In the genomic region with DNA sequence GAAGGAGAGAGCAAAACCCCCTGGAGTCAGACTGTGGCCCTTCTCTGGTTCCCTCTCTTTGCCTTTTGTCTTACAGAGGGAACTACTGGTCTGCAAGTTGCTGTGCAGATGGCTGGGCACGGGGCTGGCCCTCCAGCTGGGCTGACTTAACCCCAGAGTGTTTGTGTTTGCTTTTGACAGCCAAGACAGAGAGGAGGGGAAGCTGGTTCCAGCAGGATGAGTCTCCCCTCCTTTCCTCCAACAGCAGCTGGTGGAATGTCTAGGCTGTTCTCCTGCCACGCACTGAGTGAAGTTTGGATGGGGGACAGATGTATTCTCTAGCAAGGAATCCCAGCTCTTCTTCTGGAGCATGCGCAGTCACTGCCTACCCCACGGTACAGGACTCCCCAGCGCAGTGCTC, we compare ENCODE assay signal across 10 mouse cellular contexts. TPM values are rescaled to one million over a fixed set of nuclear protein-coding genes. Genes with fewer than 3 reads are reported as not detected.
A peak's percentile ranks its signal among the peaks of the same experiment; 100 is the strongest.
DNase-seq lines count a peak whose midpoint lies in the region; ATAC-seq and TF ChIP-seq lines count a peak whose summit lies in the region.
"Had no signal": no experiment of that assay in that cellular context is flagged by ENCODE, and none has a peak within 500 bp of the region (broad histone marks: within the 10 kb centered on the region; RNA-seq: fewer than 3 reads in every experiment).

No protein-coding gene starts in this region.

- H3K4me2 ChIP-seq in hindbrain, postnatal 0 days (ENCODE audit: low read depth, low read length): no peak overlapping the region
- no peak overlapping the region for H3K4me2 ChIP-seq in hindbrain, embryonic 16.5 days (ENCODE audit: low read length)
- no peak overlapping the region; the same call in 1 of the 2 replicates for H3K4me2 ChIP-seq in embryonic facial prominence, embryonic 11.5 days (ENCODE audit: low read depth, low read length)
- H3K4me2 ChIP-seq: liver, embryonic 13.5 days had no signal

- H3K27me3 ChIP-seq in hindbrain, postnatal 0 days (ENCODE audit: insufficient read depth, low read length): no peaks in the 10 kb centered on the region; the same call in 1 of the 2 replicates
- H3K27me3 ChIP-seq in hindbrain, embryonic 16.5 days (replicated peaks; ENCODE audit: control insufficient read depth, insufficient read depth, low read length): peaks cover 2% of the 10 kb centered on the region; the same call in 1 of the 2 replicates
- H3K27me3 ChIP-seq in embryonic facial prominence, embryonic 11.5 days (ENCODE audit: control insufficient read depth, insufficient read depth, low read length): no peaks in the 10 kb centered on the region
- H3K27me3 ChIP-seq: liver, embryonic 13.5 days had no signal

- TF ChIP-seq CTCF in hindbrain, postnatal 0 days (IDR thresholded peaks at IDR 0.05; ENCODE audit: low read depth): no peak
- TF ChIP-seq CTCF in brain, embryonic 14.5 days (IDR thresholded peaks at IDR 0.05; ENCODE audit: borderline replicate concordance, extremely low read depth, insufficient read depth, insufficient read length): no peak

- H3K9ac ChIP-seq in hindbrain, postnatal 0 days (replicated peaks; ENCODE audit: low read length): no peak overlapping the region
- no peak overlapping the region for H3K9ac ChIP-seq in hindbrain, embryonic 16.5 days (ENCODE audit: low read depth, low read length)
- 0 out of 2 replicates have a peak overlapping the region, but pooled peaks have one; percentile 11 for H3K9ac ChIP-seq in embryonic facial prominence, embryonic 11.5 days (replicated peaks; ENCODE audit: low read length)
- H3K9ac ChIP-seq: liver, embryonic 13.5 days had no signal

- no peaks in the 10 kb centered on the region for H3K36me3 ChIP-seq in hindbrain, postnatal 0 days (ENCODE audit: insufficient read depth, low read length)
- H3K36me3 ChIP-seq in hindbrain, embryonic 16.5 days (ENCODE audit: control insufficient read depth, insufficient read depth, low read length): no peaks in the 10 kb centered on the region
- H3K36me3 ChIP-seq in embryonic facial prominence, embryonic 11.5 days (replicated peaks; ENCODE audit: control insufficient read depth, insufficient read depth, low read depth, low read length): no peaks in the 10 kb centered on the region
- H3K36me3 ChIP-seq: liver, embryonic 13.5 days had no signal

- no peak for ATAC-seq in hindbrain, postnatal 0 days
- ATAC-seq in hindbrain, embryonic 16.5 days: no peak
- 0 out of 2 replicates have a peak, but pooled peaks have one; percentile 29 for ATAC-seq in embryonic facial prominence, embryonic 11.5 days (replicated peaks; ENCODE audit: insufficient number of reproducible peaks, low FRiP score, low TSS enrichment, low read depth)

- no peak overlapping the region for H3K4me3 ChIP-seq in hindbrain, postnatal 0 days (ENCODE audit: low read length)
- no peak overlapping the region for H3K4me3 ChIP-seq in hindbrain, embryonic 16.5 days (ENCODE audit: low read length)
- H3K4me3 ChIP-seq in embryonic facial prominence, embryonic 11.5 days (ENCODE audit: low read depth, low read length): no peak overlapping the region
- H3K4me3 ChIP-seq: layer of hippocampus, adult 2 months; liver, embryonic 13.5 days had no signal

- no peak for TF ChIP-seq POLR2A in brain, embryonic 14.5 days (IDR thresholded peaks at IDR 0.05; ENCODE audit: borderline replicate concordance, extremely low read depth, insufficient read depth, insufficient read length, poor library complexity, severe bottlenecking)

- no peak overlapping the region for H3K27ac ChIP-seq in hindbrain, postnatal 0 days
- H3K27ac ChIP-seq in hindbrain, embryonic 16.5 days (ENCODE audit: low read depth, low read length): no peak overlapping the region
- H3K27ac ChIP-seq in embryonic facial prominence, embryonic 11.5 days (replicated peaks; ENCODE audit: low read depth, low read length): peak overlapping the region; percentile 32; the same call in 1 of the 2 replicates
- H3K27ac ChIP-seq: layer of hippocampus, adult 2 months; liver, embryonic 13.5 days had no signal

- 64% methylated on average over 5 of the region's 5 CpGs for WGBS in hindbrain, postnatal 0 days
- 57% methylated on average over 5 of the region's 5 CpGs for WGBS in hindbrain, embryonic 16.5 days
- 60% methylated on average over 5 of the region's 5 CpGs for WGBS in embryonic facial prominence, embryonic 11.5 days

- no peaks in the 10 kb centered on the region for H3K4me1 ChIP-seq in hindbrain, postnatal 0 days (ENCODE audit: insufficient read depth, low read length)
- no peaks in the 10 kb centered on the region for H3K4me1 ChIP-seq in hindbrain, embryonic 16.5 days (ENCODE audit: control insufficient read depth, insufficient read depth, low read depth, low read length)
- H3K4me1 ChIP-seq in embryonic facial prominence, embryonic 11.5 days (ENCODE audit: control insufficient read depth, insufficient read depth, low read length): peaks cover 6% of the 10 kb centered on the region
- H3K4me1 ChIP-seq: liver, embryonic 13.5 days had no signal

- no peaks in the 10 kb centered on the region for H3K9me3 ChIP-seq in hindbrain, postnatal 0 days (ENCODE audit: low read length)
- H3K9me3 ChIP-seq in hindbrain, embryonic 16.5 days (ENCODE audit: control insufficient read depth, low read length): no peaks in the 10 kb centered on the region
- no peaks in the 10 kb centered on the region for H3K9me3 ChIP-seq in embryonic facial prominence, embryonic 11.5 days (replicated peaks; ENCODE audit: control insufficient read depth, low read length)
- H3K9me3 ChIP-seq: liver, embryonic 13.5 days had no signal

- DNase-seq in hindbrain, postnatal 0 days (ENCODE audit: low spot score): peak; percentile 7
- peak; percentile 46 for DNase-seq in brain, embryonic 14.5 days (ENCODE audit: low read depth)
- DNase-seq in embryonic facial prominence, embryonic 11.5 days (ENCODE audit: low spot score): peak; percentile 55
- peak; percentile 83 for DNase-seq in lung, postnatal 10 days
- DNase-seq in testis, postnatal 10 days (ENCODE audit: low spot score): no peak
- DNase-seq in ovary, postnatal 14 days (ENCODE audit: low spot score): no peak
- DNase-seq: liver, embryonic 13.5 days; thymus, adult 2 months had no signal

RNA-seq across cellular contexts. Expression of a gene that starts 56.5 kb away (rescaled TPM):
- 15.3 and 18.4 TPM in 2 replicates for total RNA-seq in hindbrain, postnatal 0 days (2014; rRNA removed)
- 9.9 and 14.9 TPM in 2 replicates for polyA plus RNA-seq in hindbrain, postnatal 0 days (2015; fragmentation: Nextera tagmentation; extraction: Ambion mirVana)
- polyA plus RNA-seq in hindbrain, embryonic 16.5 days (2015; fragmentation: Nextera tagmentation; extraction: Ambion mirVana): 17.8 and 20.3 TPM in 2 replicates
- 9.7 and 31.3 TPM in 2 replicates for polyA plus RNA-seq in brain, embryonic 14.5 days (2012; rRNA removed)
- polyA plus RNA-seq in embryonic facial prominence, embryonic 11.5 days (2014; fragmentation: Nextera tagmentation; extraction: Ambion mirVana): 27.5 and 27.6 TPM in 2 replicates

Comparison
In these comparisons a context has a peak if more than half of its experiments do, and no peak if none do; other contexts are left out.
1. DNase-seq: peak in hindbrain, postnatal 0 days (single experiment), brain, embryonic 14.5 days (single experiment), embryonic facial prominence, embryonic 11.5 days (single experiment) and lung, postnatal 10 days (single experiment); none in testis, postnatal 10 days (single experiment) and ovary, postnatal 14 days (single experiment).